Mouse (Mus musculus) heart, postnatal 4 days (tissue): ENCODE results near the gene Kmt5b. TPM values are rescaled to one million over a fixed set of nuclear protein-coding genes. Genes with fewer than 3 reads are reported as not detected.
A peak's percentile ranks its signal among the peaks of the same experiment; 100 is the strongest.

ENCODE experiments used
- DNase-seq: peaks from one replicate; pipeline ENCODE4 v3.0.0; 2021
- total RNA-seq, 2 experiments: library from RNA; stranded (reverse); gene quantifications; 2 replicates each; pipeline ENCODE4 v1.2.3; 2021

Gene Kmt5b
- total RNA-seq, 2 experiments from 2014 or later, result 36.7 to 37.7 TPM

GRCm38 (mm10) chr19:3844836-3845235 lies 77.6 kb downstream of the Kmt5b start:
- DNase-seq, result no peak

GRCm38 (mm10) chr19:3845339-3845738 lies 78.1 kb downstream of the Kmt5b start:
- no peak for DNase-seq

DNA sequence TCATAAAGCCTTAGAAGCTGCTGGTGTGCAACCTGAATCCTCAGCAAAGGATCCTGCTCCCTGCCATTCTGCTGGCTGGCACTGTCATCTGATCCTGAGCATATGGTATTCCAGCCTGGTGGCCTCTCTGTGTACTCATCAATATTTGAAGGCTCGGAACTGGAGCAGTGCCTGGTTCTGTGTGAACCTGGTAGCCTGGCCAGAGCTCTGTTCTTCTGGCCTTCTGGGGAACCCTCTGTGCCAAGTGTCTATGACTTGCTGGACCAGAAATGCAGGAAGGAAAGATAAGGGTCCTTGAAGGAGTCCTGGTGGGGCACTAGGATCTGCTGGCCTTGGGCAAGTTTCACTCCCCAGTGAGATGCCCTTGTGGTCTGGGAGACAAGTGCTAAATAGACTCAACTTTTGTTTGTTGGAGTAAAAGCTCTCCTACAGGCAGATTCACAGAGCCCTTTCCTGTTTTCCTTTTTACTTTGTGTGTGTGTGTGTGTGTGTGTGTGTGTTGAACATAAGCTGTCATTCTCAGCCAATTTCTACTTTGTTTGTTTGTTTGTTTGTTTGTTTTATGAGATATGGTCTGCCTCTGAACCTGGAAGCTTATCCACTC lies 78.7 kb downstream of the Kmt5b start:
- DNase-seq, result no peak

DNA sequence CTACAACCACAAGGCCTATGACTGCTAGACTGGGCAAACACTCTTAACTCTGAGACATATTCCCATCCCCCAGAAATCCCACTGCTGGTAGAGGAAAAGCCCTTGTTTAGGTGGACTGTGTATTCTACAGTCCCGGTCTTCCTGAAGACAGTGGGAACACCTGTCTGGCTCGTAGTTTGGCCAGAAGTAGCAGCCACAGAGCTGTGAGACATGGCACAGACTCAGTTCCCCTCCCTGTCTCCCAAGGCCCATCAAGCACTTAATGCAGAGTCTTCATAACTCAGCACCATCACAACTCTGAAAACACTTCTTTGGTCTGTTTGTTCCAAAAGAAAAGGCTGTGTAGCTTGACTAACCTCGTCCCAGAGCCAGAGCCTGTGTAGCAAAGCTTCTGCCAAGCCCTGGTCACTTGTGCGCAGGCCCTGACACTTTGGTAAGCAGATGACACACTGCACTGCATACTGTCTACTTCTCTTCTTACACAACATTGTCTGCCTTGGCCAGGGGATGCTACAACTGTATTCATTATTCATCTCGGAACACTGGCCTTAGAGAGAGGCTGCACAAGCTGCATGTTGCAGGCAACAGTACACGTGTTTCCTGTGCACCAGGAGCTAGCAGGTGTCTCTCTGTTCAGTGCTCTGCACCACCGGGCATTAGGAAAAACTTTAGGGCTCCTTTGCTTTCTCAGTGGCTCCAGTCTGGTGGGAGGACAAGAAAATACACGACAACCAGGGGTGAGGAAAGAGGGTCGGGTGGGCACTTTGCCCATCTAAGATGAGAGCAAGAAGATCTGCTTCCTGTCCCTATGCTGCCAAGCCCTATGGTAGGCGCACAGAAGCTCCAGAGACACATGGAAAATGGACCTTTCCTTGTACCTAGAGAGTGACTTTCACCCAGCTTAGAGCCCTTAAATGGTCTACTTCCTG lies 79.7 kb downstream of the Kmt5b start:
- DNase-seq, result no peak

- DNase-seq, result no peak
Observed at GRCm38 (mm10) chr19:3847711-3848110, 80.5 kb downstream of the Kmt5b start.

GRCm38 (mm10) chr19:3848207-3848808 lies 81.1 kb downstream of the Kmt5b start:
- DNase-seq, result no peak

GRCm38 (mm10) chr19:3849251-3849650 lies 82.0 kb downstream of the Kmt5b start:
- DNase-seq, result no peak

DNA sequence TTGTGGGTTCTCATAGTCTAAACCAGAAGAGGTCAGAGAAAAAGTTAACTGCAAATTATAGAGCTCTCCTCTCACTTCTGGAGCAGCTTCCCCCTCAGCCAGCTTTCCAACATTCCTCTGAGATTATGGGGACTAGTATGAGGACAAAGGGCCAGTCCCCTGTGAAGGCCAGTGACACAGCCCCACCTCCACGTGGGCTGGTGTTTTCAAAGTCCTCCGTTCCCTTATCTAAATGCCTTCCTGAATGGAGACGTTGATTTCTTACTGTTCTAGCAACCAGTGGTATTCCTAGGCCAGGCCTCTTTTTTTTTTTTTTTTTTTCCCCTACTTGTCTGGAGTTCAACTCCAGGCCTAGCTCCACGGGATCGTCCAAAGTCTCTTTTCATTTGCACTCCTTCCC lies 82.9 kb downstream of the Kmt5b start:
- DNase-seq, result no peak

DNA sequence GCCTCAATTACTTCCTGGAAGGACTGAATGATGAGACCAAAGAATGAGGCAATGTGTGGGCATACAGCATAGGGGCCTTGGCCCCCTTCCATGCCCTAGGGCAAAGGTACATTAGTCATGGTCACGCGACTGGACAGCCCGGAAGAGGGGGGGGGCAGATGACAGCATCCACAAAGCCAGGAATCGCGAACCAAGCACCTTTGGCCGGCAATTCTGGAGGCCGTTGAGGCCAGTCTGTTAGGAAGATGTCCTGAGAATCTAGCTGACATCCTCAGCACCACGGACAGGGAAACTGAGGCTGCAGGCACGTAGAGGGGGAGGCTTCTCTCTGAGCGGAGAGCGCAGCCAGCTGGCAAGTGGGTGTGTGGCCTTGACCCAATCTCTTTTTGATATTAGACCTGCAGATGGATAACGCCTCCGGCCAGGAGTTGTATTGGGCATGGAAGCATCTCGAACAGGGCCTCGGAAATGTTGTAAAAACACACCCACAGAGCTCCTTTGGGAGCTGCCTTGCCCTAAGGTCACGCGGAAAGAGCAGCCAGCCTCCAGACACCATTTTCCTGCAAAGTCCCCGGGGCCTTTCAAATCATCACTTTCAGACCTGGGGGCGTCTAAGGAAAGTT lies 83.7 kb downstream of the Kmt5b start:
- no peak for DNase-seq

GRCm38 (mm10) chr19:3851502-3851962 lies 84.3 kb downstream of the Kmt5b start, which contains the start of gene Chka:
Chka (plus strand) TSS chr19:3851773.
- peak; percentile 97 for DNase-seq

GRCm38 (mm10) chr19:3851979-3852681 lies 84.9 kb downstream of the Kmt5b start:
- peak; percentile 65 for DNase-seq

GRCm38 (mm10) chr19:3853121-3853520 lies 85.9 kb downstream of the Kmt5b start:
- no peak for DNase-seq

DNA sequence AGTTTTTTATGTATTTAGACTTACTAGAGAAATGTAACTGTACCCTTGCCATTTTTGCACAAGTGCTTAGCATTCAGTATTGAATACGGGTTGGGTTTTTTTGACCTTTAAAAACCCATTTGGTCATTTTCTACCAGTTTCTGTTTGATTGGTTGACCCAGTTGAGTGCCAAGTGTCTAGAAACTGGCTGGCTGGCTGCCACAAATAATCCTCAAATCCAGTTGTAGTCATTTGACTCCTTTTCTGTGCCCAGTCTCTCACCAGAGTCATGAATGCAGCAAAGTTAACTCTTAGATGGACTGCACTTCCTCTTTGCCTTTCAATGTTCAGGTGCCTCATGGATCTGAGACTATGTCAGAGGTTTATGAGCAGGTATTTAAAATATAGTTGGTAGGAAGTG lies 86.7 kb downstream of the Kmt5b start:
- DNase-seq, result peak; percentile 32

- no peak for DNase-seq
Observed at GRCm38 (mm10) chr19:3855091-3855490, 87.9 kb downstream of the Kmt5b start.

GRCm38 (mm10) chr19:3855601-3856000 lies 88.4 kb downstream of the Kmt5b start:
- no peak for DNase-seq

DNA sequence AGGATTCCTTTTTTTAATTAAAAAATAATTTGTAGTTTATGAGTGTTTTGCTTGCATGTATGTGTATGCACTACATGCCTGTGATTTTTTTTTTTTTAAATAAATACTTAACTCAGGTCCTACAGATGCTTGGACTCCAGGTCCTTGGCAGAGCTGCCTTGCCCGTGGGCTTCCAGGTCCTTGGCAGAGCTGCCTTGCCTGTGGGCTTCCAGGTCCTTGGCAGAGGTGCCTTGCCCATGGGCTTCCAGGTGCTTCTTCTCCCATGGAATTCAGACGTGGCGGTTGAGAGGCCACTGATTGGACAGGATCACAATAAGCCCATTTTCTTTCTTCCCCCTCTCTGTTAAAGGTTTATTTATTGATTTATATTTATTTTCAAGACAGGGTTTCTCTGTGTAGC lies 90.0 kb downstream of the Kmt5b start:
- DNase-seq, result no peak

DNA sequence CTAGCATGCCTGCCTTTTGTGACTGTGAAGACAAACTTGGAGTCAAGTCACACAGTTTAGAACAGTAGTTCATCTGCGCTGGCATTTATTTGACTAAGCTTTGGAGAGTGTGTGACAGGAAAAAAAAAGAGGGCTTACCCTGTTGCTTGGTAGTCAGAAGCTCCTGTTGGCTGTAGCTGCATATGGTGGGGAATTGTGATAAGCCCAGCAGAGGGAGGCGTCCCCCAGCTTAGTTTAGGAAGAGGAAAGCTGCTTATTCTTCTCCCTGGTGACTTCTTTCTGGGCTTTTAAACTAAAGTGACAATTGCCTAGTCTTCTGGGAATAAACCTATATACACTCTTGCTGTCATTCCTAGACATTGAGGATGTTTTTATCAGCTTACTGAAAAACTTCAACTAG lies 95.5 kb downstream of the Kmt5b start:
- DNase-seq, result no peak

DNA sequence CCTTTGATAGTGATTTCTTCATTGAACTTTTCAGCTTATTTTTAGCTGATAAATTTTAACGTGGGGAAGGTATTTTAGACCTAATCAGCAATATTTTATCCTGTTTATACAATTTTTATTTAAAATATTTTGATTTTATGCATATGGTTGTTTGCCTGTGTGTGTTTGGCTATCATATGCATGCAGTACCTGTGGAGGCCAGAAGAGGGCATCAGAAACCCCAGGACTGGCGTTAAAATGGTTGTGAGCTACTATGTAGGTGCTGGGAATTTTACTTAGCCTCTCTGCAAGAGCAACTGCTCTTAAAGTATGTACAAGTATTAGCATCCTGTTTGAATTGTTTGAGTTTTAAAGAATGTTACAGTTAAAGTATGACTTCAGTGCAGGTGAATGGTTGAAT lies 97.7 kb downstream of the Kmt5b start:
- no peak for DNase-seq
